Mouse (Mus musculus): Measurements from ENCODE around the gene D17Wsu92e.

GRCm38 (mm10) chr17:27803752-27804151 is 16.7 kb downstream of the D17Wsu92e start:
- no peak for TF ChIP-seq POLR2A (IDR thresholded peaks at IDR 0.05; ENCODE audit: control insufficient read depth, low read depth, low read length)
- no peak for TF ChIP-seq CTCF (IDR thresholded peaks at IDR 0.05; ENCODE audit: control insufficient read depth, insufficient read depth, insufficient replicate concordance, low read depth, low read length)

Data from testis, adult 2 months (tissue).